ENCODE assay signal across 29 mouse cellular contexts in genomic region chr2:153842854-153843253, GRCm38 (mm10). TPM values are rescaled to one million over a fixed set of nuclear protein-coding genes. Genes with fewer than 3 reads are reported as not detected.
DNase-seq lines count a peak whose midpoint lies in the region; ATAC-seq and TF ChIP-seq lines count a peak whose summit lies in the region.
"Had no signal": no experiment of that assay in that cellular context is flagged by ENCODE, and none has a peak within 500 bp of the region (broad histone marks: within the 10 kb centered on the region; RNA-seq: fewer than 3 reads in every experiment).

No protein-coding gene starts in this region.

- H3K36me3 ChIP-seq in forebrain, embryonic 11.5 days (ENCODE audit: control insufficient read depth, insufficient read depth, low read length), result no peaks in the 10 kb centered on the region
- no peaks in the 10 kb centered on the region for H3K36me3 ChIP-seq in forebrain, embryonic 10.5 days (replicated peaks)
- no peaks in the 10 kb centered on the region for H3K36me3 ChIP-seq in hindbrain, embryonic 11.5 days (ENCODE audit: control insufficient read depth, insufficient read depth, low read length)
- H3K36me3 ChIP-seq: hindbrain, embryonic 10.5 days had no signal

- no peak overlapping the region for H3K27ac ChIP-seq in cerebellum, adult 2 months (ENCODE audit: insufficient read depth, low read length)
- no peak overlapping the region for H3K27ac ChIP-seq in forebrain, embryonic 11.5 days (ENCODE audit: low read depth, low read length)
- H3K27ac ChIP-seq in forebrain, embryonic 10.5 days, result no peak overlapping the region
- no peak overlapping the region for H3K27ac ChIP-seq in hindbrain, embryonic 11.5 days (ENCODE audit: low read depth, low read length)
- H3K27ac ChIP-seq: forebrain, embryonic 13.5 days; hindbrain, embryonic 10.5 days; hindbrain, embryonic 14.5 days; hindbrain, postnatal 0 days had no signal

- DNase-seq in cerebellum, adult 2 months, result peak; percentile 36 to 43
- no peak for DNase-seq in cerebellum, adult 11 months
- peak; percentile 32 for DNase-seq in forebrain, embryonic 11.5 days (ENCODE audit: low spot score)
- DNase-seq in forebrain, embryonic 10.5 days (ENCODE audit: extremely low spot score, low spot score), result no peak
- peak; percentile 9 for DNase-seq in brain, adult 2 months (ENCODE audit: low read depth, low spot score)
- peak; percentile 57 to 64 for DNase-seq in cerebellum, postnatal 10 days
- no peak for DNase-seq in spleen, postnatal 4 days (ENCODE audit: low spot score in 2 of 2)
- no peak for DNase-seq in hindbrain, embryonic 11.5 days (ENCODE audit: low spot score)
- DNase-seq: adrenal gland, adult 2 months; adrenal gland, postnatal 14 days; gastrocnemius, postnatal 10 days; gastrocnemius, postnatal 36 days; kidney, adult 18-20 months; kidney, adult 9 months had no signal

- TF ChIP-seq CTCF in cerebellum, adult 2 months (IDR thresholded peaks at IDR 0.05; ENCODE audit: borderline replicate concordance, insufficient read depth, low read depth, low read length), result no peak

- 33% methylated on average over 8 of the region's 8 CpGs for WGBS in cerebellum, adult 2 months
- WGBS in forebrain, embryonic 11.5 days, result 86% methylated on average over 8 of the region's 8 CpGs
- 85% methylated on average over 8 of the region's 8 CpGs for WGBS in forebrain, embryonic 10.5 days
- WGBS in hindbrain, embryonic 11.5 days, result 87% methylated on average over 8 of the region's 8 CpGs

- TF ChIP-seq POLR2A in cerebellum, adult 2 months (IDR thresholded peaks at IDR 0.05; ENCODE audit: borderline replicate concordance, insufficient read depth, low read length), result no peak

- H3K4me1 ChIP-seq in cerebellum, adult 2 months (ENCODE audit: control insufficient read depth, insufficient read depth, low read length), result peaks cover 4% of the 10 kb centered on the region
- no peaks in the 10 kb centered on the region for H3K4me1 ChIP-seq in forebrain, embryonic 11.5 days (replicated peaks; ENCODE audit: control insufficient read depth, insufficient read depth, low read length)
- H3K4me1 ChIP-seq in forebrain, embryonic 10.5 days, result 0 out of 2 replicates have a peak, but pooled peaks cover 4% of the 10 kb centered on the region
- no peaks in the 10 kb centered on the region for H3K4me1 ChIP-seq in hindbrain, embryonic 11.5 days (replicated peaks; ENCODE audit: control insufficient read depth, insufficient read depth, low read length)
- H3K4me1 ChIP-seq: forebrain, embryonic 13.5 days had no signal

- no peak overlapping the region for H3K9ac ChIP-seq in forebrain, embryonic 11.5 days (ENCODE audit: low read length)
- H3K9ac ChIP-seq in hindbrain, embryonic 11.5 days (ENCODE audit: low read depth, low read length), result no peak overlapping the region
- H3K9ac ChIP-seq: forebrain, embryonic 13.5 days; hindbrain, embryonic 14.5 days had no signal

- H3K4me2 ChIP-seq in forebrain, embryonic 11.5 days (ENCODE audit: low read depth, low read length, severe bottlenecking), result no peak overlapping the region
- no peak overlapping the region for H3K4me2 ChIP-seq in hindbrain, embryonic 11.5 days (replicated peaks; ENCODE audit: low read depth, low read length)
- H3K4me2 ChIP-seq: forebrain, embryonic 13.5 days; heart, embryonic 11.5 days; hindbrain, embryonic 14.5 days had no signal

- H3K9me3 ChIP-seq in forebrain, embryonic 11.5 days (ENCODE audit: control insufficient read depth, low read length), result no peaks in the 10 kb centered on the region
- H3K9me3 ChIP-seq in forebrain, embryonic 10.5 days, result no peaks in the 10 kb centered on the region
- no peaks in the 10 kb centered on the region for H3K9me3 ChIP-seq in hindbrain, embryonic 11.5 days (ENCODE audit: control insufficient read depth, low read length)
- H3K9me3 ChIP-seq: forebrain, embryonic 13.5 days; hindbrain, embryonic 10.5 days had no signal

- H3K27me3 ChIP-seq in cerebellum, adult 2 months (ENCODE audit: control insufficient read depth, insufficient read depth, low read length), result no peaks in the 10 kb centered on the region; the same call in 1 of the 2 replicates
- no peaks in the 10 kb centered on the region for H3K27me3 ChIP-seq in forebrain, embryonic 11.5 days (ENCODE audit: control insufficient read depth, insufficient read depth, low read length)
- H3K27me3 ChIP-seq in forebrain, embryonic 10.5 days (ENCODE audit: poor library complexity, severe bottlenecking), result no peaks in the 10 kb centered on the region
- no peaks in the 10 kb centered on the region for H3K27me3 ChIP-seq in hindbrain, embryonic 11.5 days (ENCODE audit: control insufficient read depth, insufficient read depth, low read length)
- H3K27me3 ChIP-seq: forebrain, embryonic 13.5 days had no signal

- H3K4me3 ChIP-seq in cerebellum, adult 2 months (replicated peaks; ENCODE audit: insufficient read depth, low read depth, low read length), result no peak overlapping the region
- no peak overlapping the region for H3K4me3 ChIP-seq in forebrain, embryonic 11.5 days (ENCODE audit: low read depth, low read length)
- H3K4me3 ChIP-seq in forebrain, embryonic 10.5 days, result no peak overlapping the region
- no peak overlapping the region for H3K4me3 ChIP-seq in hindbrain, embryonic 11.5 days (ENCODE audit: low read depth, low read length)
- H3K4me3 ChIP-seq: forebrain, embryonic 13.5 days; hindbrain, embryonic 10.5 days had no signal

- ATAC-seq in forebrain, embryonic 11.5 days (replicated peaks; ENCODE audit: low FRiP score), result no peak
- ATAC-seq in hindbrain, embryonic 11.5 days (ENCODE audit: low FRiP score), result no peak
- ATAC-seq: CD4-positive, CD25-positive, alpha-beta regulatory T cell, adult 4 months; forebrain, embryonic 13.5 days; forebrain, embryonic 16.5 days; hindbrain, postnatal 0 days; inflammation-experienced regulatory T-cells, adult 6 months; intestine, embryonic 16.5 days had no signal

RNA-seq across cellular contexts. Expression of gene Sun5, which starts 28.0 kb away (rescaled TPM):
- polyA plus RNA-seq in cerebellum, adult 2 months (2012; rRNA removed), result not detected in 2 replicates
- polyA plus RNA-seq in forebrain, embryonic 11.5 days (2014; fragmentation: Nextera tagmentation; extraction: Ambion mirVana), result not detected in 2 replicates
- polyA plus RNA-seq in forebrain, embryonic 10.5 days (2016; fragmentation: Nextera tagmentation; extraction: Ambion mirVana), result not detected in 2 replicates
- polyA plus RNA-seq in hindbrain, embryonic 11.5 days (2014; fragmentation: Nextera tagmentation; extraction: Ambion mirVana), result not detected in 2 replicates
- polyA plus RNA-seq: adrenal gland, adult 2 months; brain, embryonic 14.5 days; C2C12; CD4-positive, CD25-positive, alpha-beta regulatory T cell, adult 4 months; embryonic facial prominence, embryonic 11.5 days; embryonic facial prominence, embryonic 14.5 days; forebrain, embryonic 13.5 days; forebrain, embryonic 16.5 days; heart, embryonic 11.5 days; heart, embryonic 14.5 days; heart, postnatal 0 days; hindbrain, embryonic 10.5 days; hindbrain, embryonic 14.5 days; hindbrain, postnatal 0 days; inflammation-experienced regulatory T-cells, adult 6 months; intestine, embryonic 16.5 days had no signal

RNA-seq across cellular contexts. Expression of gene Bpifb2, which starts 32.0 kb away (rescaled TPM):
- 0.31 and 0.59 TPM in 2 replicates for polyA plus RNA-seq in cerebellum, adult 2 months (2012; rRNA removed)
- not detected in 2 replicates for polyA plus RNA-seq in forebrain, embryonic 11.5 days (2014; fragmentation: Nextera tagmentation; extraction: Ambion mirVana)
- not detected in 2 replicates for polyA plus RNA-seq in forebrain, embryonic 10.5 days (2016; fragmentation: Nextera tagmentation; extraction: Ambion mirVana)
- polyA plus RNA-seq in hindbrain, embryonic 11.5 days (2014; fragmentation: Nextera tagmentation; extraction: Ambion mirVana), result not detected in 2 replicates
- polyA plus RNA-seq: adrenal gland, adult 2 months; brain, embryonic 14.5 days; C2C12; CD4-positive, CD25-positive, alpha-beta regulatory T cell, adult 4 months; embryonic facial prominence, embryonic 11.5 days; embryonic facial prominence, embryonic 14.5 days; forebrain, embryonic 13.5 days; forebrain, embryonic 16.5 days; heart, embryonic 11.5 days; heart, embryonic 14.5 days; heart, postnatal 0 days; hindbrain, embryonic 10.5 days; hindbrain, embryonic 14.5 days; inflammation-experienced regulatory T-cells, adult 6 months; intestine, embryonic 16.5 days had no signal

RNA-seq across cellular contexts. Expression of gene Bpifb6, which starts 57.3 kb away (rescaled TPM):
- 0.16 and 0.22 TPM in 2 replicates for polyA plus RNA-seq in cerebellum, adult 2 months (2012; rRNA removed)
- polyA plus RNA-seq in forebrain, embryonic 11.5 days (2014; fragmentation: Nextera tagmentation; extraction: Ambion mirVana), result not detected in 2 replicates
- not detected in 2 replicates for polyA plus RNA-seq in forebrain, embryonic 10.5 days (2016; fragmentation: Nextera tagmentation; extraction: Ambion mirVana)
- polyA plus RNA-seq in hindbrain, embryonic 11.5 days (2014; fragmentation: Nextera tagmentation; extraction: Ambion mirVana), result 0.08 TPM in 1 of 2 replicates, not detected in the other
- polyA plus RNA-seq: C2C12; CD4-positive, CD25-positive, alpha-beta regulatory T cell, adult 4 months; embryonic facial prominence, embryonic 11.5 days; embryonic facial prominence, embryonic 14.5 days; forebrain, embryonic 13.5 days; forebrain, embryonic 16.5 days; heart, embryonic 11.5 days; heart, embryonic 14.5 days; heart, postnatal 0 days; hindbrain, embryonic 10.5 days; hindbrain, embryonic 14.5 days; inflammation-experienced regulatory T-cells, adult 6 months; intestine, embryonic 16.5 days had no signal

Comparison
In these comparisons a context has a peak if more than half of its experiments do, and no peak if none do; other contexts are left out.
1. DNase-seq: peak in cerebellum, adult 2 months (2 of 2), forebrain, embryonic 11.5 days (single experiment), brain, adult 2 months (single experiment) and cerebellum, postnatal 10 days (2 of 2); none in cerebellum, adult 11 months (single experiment), forebrain, embryonic 10.5 days (single experiment), spleen, postnatal 4 days (0 of 2) and hindbrain, embryonic 11.5 days (single experiment).